Mouse (Mus musculus) ovary, postnatal 14 days (tissue): ENCODE results near the gene Ly86.

Experiments used
- DNase-seq: peaks from one replicate; pipeline ENCODE4 v3.0.0; 2022; ENCODE audit warnings: low spot score

Gene Ly86

DNA sequence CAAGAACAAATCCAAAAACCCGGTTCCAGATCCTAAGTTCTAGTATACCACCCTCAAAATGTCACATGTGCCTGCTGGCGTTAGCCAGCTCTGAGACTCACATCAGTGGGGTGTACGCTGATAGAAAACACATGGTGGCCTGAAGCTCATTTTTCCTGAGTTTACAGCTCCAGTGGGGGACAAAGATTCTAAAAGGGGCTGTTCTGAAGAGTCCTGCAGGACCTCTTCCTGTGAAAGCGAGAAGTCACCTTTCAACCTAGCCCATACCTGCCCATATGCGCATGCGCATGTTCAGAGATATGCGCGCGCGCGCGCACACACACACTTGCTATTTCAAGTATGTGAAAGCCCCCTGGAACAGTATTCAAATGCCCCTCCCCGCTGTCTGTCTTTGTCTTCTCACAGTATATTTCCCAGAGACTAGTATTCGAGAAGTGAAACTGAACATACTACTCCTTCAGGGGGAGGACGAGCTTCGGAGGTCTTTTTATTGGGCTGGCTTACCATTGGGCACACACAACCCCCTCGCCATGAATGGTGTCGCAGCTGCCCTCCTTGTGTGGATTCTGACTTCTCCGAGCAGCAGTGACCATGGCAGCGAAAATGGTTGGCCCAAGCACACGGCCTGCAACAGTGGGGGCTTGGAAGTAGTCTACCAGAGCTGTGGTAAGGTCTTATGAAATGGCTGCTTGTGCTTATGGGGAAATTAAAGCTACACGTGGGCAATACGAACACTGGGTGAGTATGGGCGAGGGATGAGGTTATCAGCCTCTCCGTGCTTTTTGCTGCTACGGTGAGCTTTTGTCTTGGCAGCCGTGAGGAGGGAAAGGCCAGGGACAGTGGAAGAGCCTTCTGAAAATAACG is at the start of gene Ly86:
TSS of gene Ly86 (plus strand) at position 300 of the 864 bp plus-strand sequence.
- DNase-seq: no peak

- no peak for DNase-seq
Observed at GRCm38 (mm10) chr13:37297886-37298285, 47.1 kb upstream of the Ly86 start.

DNA sequence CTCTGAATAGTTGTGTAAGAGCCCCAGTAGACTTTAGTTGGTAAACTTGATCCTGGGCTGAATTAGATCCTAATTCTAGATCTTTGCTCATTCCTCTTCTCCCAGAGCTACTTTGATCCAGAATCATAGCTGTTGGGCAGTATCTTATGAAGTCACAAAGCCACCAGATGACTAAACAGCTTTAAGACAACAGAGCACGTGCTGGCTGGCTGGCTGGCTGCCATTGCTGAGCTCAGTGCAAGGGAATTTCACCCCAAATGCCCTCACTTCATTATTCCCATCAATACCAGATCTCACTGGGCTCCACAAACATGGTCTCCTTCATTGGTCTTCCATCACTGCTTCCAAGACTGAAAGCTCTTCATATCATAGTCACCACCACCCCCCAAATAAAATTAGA is 46.2 kb upstream of the Ly86 start:
- DNase-seq: no peak

DNA sequence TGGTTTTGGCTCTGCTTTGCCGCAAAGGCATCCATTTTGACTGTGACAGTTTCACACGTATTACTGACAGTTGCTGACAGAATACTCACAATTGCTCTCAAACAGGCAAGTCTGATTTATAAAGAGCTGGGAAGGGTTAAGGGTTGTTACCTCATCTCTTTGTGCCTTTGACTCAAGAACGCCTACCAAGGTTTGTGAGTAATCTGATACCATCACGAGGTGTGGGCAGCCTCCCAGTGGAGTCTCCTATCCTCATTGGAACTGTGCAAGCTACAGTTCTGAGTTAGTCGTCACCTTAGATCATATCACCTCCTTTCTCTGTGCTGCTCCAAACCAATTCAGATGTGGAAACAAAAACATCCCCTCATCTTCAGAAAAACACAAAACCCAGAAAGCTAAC is 42.1 kb upstream of the Ly86 start:
- DNase-seq: no peak

DNA sequence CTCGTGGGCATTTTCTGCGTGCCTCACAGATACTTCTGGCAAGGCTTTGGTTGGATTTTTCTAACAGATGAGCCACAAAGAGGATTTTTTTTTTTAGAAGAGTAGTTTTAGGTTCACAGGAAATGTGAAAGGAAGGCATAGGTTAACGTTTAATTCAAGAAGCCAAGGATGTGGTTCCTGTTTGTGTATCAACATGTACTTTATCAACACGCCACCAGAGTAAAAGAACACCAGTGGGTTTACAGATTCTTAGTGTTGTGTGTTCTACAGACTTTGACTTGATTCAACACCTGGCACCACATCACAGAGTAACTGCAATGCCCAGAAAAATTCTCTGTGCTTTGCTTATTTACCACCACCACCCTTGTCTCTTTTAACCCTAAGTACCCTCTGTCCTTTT is 37.0 kb upstream of the Ly86 start:
- DNase-seq: no peak

- no peak for DNase-seq
Observed at GRCm38 (mm10) chr13:37309296-37309695, 35.7 kb upstream of the Ly86 start.

GRCm38 (mm10) chr13:37310331-37310730 is 34.7 kb upstream of the Ly86 start:
- DNase-seq: no peak

- DNase-seq: no peak
Observed at GRCm38 (mm10) chr13:37311555-37312221, 33.3 kb upstream of the Ly86 start.

- DNase-seq: peak; percentile 90
Observed at GRCm38 (mm10) chr13:37312222-37312928, 32.6 kb upstream of the Ly86 start.

DNA sequence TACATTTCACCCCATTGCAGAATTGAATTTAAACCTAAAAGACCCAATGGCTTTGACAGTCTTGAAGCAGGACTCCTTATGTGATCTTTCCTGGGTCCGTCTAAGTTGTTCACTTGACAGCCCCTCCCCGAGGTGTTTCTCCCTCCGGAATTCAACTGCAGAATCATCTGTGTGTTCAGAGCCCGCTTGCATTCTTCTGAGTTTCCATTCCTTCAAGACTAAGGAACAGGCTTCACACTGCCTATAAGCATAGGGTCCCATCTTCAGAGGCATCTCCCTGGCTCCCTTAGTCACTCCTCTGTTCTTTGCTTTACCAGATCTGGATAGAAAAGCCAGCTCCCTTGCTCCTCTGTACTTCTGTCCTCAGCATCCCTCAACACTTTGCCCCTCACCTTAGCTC is 32.1 kb upstream of the Ly86 start:
- no peak for DNase-seq

DNA sequence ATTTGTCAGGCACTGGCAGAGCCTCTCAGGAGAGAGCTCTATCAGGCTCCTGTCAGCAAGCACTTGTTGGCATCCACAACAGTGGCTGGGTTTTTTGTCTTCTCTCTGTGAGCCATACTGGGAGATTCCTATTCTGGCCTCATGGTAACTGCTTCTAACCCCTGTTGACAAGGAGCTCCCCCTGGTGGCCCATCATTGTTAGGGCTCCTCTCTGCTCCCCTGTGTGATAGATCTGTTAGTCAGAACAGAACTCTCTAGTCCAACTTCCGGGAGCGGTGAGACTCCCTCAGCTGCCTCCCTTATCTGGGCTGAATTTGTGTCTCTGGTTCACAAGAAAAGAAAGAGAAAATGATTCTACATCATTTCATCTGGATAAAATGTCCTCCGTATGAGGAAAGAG is 19.5 kb upstream of the Ly86 start:
- peak; percentile 23 for DNase-seq

- no peak for DNase-seq
Observed at GRCm38 (mm10) chr13:37329747-37330146, 15.3 kb upstream of the Ly86 start.

- no peak for DNase-seq
Observed at GRCm38 (mm10) chr13:37330971-37331370, 14.0 kb upstream of the Ly86 start.

DNA sequence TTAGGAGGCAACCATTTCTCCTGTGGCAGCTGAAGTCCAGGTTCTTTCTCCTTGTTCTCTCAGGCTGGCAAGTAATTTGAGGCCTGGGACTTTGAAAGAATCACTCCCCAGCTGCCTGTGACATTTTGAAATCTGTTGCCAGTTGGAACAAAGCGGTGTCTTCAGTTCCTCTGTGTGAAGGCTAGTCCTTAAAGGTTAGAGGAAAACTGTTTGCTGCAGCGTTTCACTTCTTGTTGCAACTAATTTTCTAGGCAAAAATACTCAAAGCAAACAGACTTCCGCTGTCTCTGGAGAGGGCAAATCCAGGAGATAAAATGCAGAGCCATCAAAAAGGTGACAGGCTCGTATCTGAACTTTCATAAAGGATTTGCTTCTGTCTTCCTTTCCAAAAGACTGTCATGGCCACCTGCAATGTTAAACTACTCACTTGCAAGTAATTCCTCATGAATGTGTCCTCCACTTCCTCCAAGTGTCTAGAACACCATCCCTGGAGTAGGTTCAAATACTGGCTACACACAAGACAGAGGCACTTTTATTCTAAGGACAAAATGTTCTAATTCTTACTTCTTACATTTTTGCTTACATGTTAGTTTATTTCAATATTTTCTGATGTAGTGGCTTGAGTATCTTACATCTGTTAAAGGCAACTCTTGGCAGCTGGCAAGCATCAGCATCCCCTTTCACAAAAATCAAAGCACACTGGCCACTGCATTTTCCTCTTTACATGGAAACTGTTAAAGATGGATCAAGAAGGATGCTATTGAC is 12.0 kb upstream of the Ly86 start:
- DNase-seq: no peak

DNA sequence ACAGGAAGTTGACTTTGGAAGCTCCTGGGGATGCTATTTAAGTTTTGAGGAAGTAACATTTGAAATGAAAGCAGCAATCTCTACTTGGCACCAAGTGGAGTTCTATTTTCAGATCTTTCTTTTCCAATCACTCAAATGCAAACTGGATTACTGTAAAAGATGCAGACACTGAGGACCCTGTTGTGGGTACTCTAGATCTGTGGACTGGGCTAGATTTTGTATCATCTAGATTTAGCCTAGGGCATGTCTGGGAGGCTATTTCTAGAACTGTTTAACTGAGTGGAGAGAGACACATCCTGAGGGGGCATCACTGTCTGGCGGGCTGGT is 11.5 kb upstream of the Ly86 start:
- DNase-seq: no peak

GRCm38 (mm10) chr13:37337269-37337668 is 7.7 kb upstream of the Ly86 start:
- DNase-seq: no peak

GRCm38 (mm10) chr13:37337871-37338270 is 7.1 kb upstream of the Ly86 start:
- DNase-seq: no peak

GRCm38 (mm10) chr13:37342804-37343203 is 2.2 kb upstream of the Ly86 start:
- no peak for DNase-seq

- no peak for DNase-seq
Observed at GRCm38 (mm10) chr13:37345823-37346222, 815 bp downstream of the Ly86 start.

- no peak for DNase-seq
Observed at GRCm38 (mm10) chr13:37347871-37348595, 3.0 kb downstream of the Ly86 start.

- DNase-seq: no peak
Observed at GRCm38 (mm10) chr13:37349051-37349450, 4.0 kb downstream of the Ly86 start.

- DNase-seq: no peak
Observed at GRCm38 (mm10) chr13:37353016-37353415, 8.0 kb downstream of the Ly86 start.
